Mouse (Mus musculus): Measurements from ENCODE around the gene Klra2.
"Not testable (repeated sequence)": the region's sequence is repeated elsewhere in the genome, so short reads cannot be mapped to it uniquely, and the experiment has no call there.

Gene Klra2

GRCm38 (mm10) chr6:131247206-131247605 is at the start of gene Klra2:
Klra2 (minus strand) TSS chr6:131247362.
- no peak for DNase-seq (ENCODE audit: low spot score in 2 of 2)

- DNase-seq (ENCODE audit: low spot score in 2 of 2), result no peak
Observed at GRCm38 (mm10) chr6:131294435-131295112, 47.4 kb upstream of the Klra2 start.

- DNase-seq (ENCODE audit: low spot score in 2 of 2), result no peak
Observed at GRCm38 (mm10) chr6:131293916-131294315, 46.8 kb upstream of the Klra2 start.

GRCm38 (mm10) chr6:131292991-131293788 is 46.0 kb upstream of the Klra2 start, which contains the start of gene Magohb:
Magohb (minus strand) TSS chr6:131293244.
- peak; percentile 86 to 88 for DNase-seq (ENCODE audit: low spot score in 2 of 2)

- DNase-seq (ENCODE audit: low spot score in 2 of 2), result peak; percentile 1 to 18
Observed at GRCm38 (mm10) chr6:131292276-131292990, 45.3 kb upstream of the Klra2 start.

- peak; percentile 11 to 33 for DNase-seq (ENCODE audit: low spot score in 2 of 2)
Observed at GRCm38 (mm10) chr6:131290430-131290829, 43.3 kb upstream of the Klra2 start.

- not testable (repeated sequence) for DNase-seq (ENCODE audit: low spot score in 2 of 2)
Observed at GRCm38 (mm10) chr6:131278160-131278559, 31.0 kb upstream of the Klra2 start.

GRCm38 (mm10) chr6:131276659-131277058 is 29.5 kb upstream of the Klra2 start:
- no peak for DNase-seq (ENCODE audit: low spot score in 2 of 2)

- no peak for DNase-seq (ENCODE audit: low spot score in 2 of 2)
Observed at GRCm38 (mm10) chr6:131272311-131272710, 25.1 kb upstream of the Klra2 start.

- DNase-seq (ENCODE audit: low spot score in 2 of 2), result no peak
Observed at GRCm38 (mm10) chr6:131270312-131270711, 23.1 kb upstream of the Klra2 start.

GRCm38 (mm10) chr6:131269599-131269998 is 22.4 kb upstream of the Klra2 start:
- DNase-seq (ENCODE audit: low spot score in 2 of 2), result no peak

- DNase-seq (ENCODE audit: low spot score in 2 of 2), result no peak
Observed at GRCm38 (mm10) chr6:131264175-131264574, 17.0 kb upstream of the Klra2 start.

- DNase-seq (ENCODE audit: low spot score in 2 of 2), result no peak
Observed at GRCm38 (mm10) chr6:131262778-131263177, 15.6 kb upstream of the Klra2 start.

GRCm38 (mm10) chr6:131262009-131262408 is 14.8 kb upstream of the Klra2 start:
- DNase-seq (ENCODE audit: low spot score in 2 of 2), result no peak

GRCm38 (mm10) chr6:131245081-131245480 is 2.1 kb downstream of the Klra2 start:
- no peak for DNase-seq (ENCODE audit: low spot score in 2 of 2)
